Mouse (Mus musculus) liver, embryonic 14.5 days (tissue): ENCODE data around the gene Zfp706.

Experiments used
- CTCF ChIP-seq: IDR thresholded peaks from 2 replicates; pipeline ENCODE4 v1.5.1; 2016; ENCODE audit warnings: antibody characterized with exemption, low read depth, control low read depth
- EP300 ChIP-seq: IDR thresholded peaks from 2 replicates; pipeline ENCODE4 v1.6.1; 2016; ENCODE audit warnings: antibody characterized with exemption, low read depth

- no peak for TF ChIP-seq CTCF
- no peak for TF ChIP-seq EP300
These were observed 41.1 kb downstream of the Zfp706 start for GRCm38 (mm10) chr15:36966466-36966865.
